Mouse (Mus musculus) naive thymus-derived CD4-positive, alpha-beta T cell, adult 2 months (primary cell): ENCODE measurements around the gene Slc25a48.

ENCODE experiments used
- DNase-seq: peaks from one replicate; pipeline ENCODE4 v3.0.0-alpha.2; 2011; ENCODE audit warnings: low read depth

The Slc25a48 gene

DNA sequence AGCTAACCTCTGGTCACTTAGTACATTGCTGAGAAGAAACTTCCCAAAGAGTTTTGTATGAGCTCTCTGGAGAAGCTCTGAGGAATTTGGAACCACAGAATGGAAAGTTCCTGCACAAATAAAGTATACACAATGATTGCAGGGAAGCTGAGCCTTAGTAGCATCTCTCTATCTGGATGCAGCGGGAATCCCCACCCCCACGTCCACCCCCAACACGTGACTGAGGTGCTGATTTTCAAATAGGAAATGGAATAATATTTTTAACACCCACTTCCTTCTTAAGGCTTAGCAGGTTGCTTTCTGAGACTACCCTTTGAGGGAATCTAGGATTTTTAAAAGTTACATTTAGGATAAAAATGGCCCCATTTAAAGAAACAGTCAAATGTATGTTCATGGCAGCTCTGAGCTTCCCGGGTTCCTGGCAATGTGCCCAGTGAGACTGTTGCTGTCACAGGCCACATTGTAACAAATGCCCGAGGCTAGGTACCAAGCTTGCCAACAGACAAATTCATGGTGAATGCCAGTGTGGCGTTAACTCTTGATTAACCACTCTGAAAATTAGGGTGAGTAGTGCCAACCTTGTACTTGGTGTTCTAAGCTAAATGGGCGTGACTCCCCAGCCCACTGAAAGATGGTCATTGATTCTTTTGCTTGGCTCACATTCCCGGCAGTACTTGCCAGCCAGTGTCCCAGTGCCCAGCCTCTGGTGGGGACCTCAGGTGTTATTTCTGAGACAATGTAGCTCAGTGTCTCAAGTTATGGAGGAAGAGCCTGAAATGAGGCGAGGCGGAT lies 11.3 kb downstream of the Slc25a48 start:
- no peak for DNase-seq

DNA sequence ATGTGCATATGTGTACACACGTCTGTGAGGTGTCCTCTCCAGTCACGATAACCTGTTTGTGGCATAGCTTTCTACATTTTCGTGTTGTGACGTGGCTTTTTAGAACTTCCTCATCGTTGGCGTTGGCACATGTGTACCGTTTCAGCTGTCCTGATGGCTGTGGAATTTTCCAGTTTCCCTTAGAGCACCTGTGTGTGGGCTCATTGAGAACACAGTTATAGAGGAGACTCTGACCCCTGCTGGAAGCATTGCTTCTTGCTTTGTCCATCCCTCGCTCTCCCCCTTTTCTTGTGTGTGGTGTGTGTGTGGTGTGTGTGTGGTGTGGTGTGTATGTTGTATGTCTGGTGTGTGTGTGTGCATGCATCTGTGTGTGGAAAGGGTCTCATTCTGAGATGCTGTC lies 11.9 kb downstream of the Slc25a48 start:
- no peak for DNase-seq

DNA sequence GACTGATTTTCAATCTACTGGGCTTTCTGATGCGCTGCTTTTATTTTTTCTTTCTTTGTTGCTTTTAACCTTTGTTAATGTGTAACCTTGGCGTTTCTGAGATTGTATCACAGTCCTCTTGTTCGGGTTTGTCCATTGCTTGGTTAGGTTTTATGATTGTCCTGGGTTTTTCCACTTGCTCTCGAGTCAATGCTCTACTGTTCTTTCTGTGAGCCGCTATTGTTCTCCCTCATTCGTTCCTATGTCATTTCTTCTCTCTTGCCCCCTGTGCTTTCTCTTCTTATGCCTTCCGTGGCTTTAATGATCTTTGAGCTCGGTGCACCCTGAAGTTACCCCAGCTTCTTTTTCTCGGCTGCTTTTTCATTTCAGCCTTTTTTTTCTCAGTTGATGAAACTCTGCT lies 19.8 kb downstream of the Slc25a48 start:
- no peak for DNase-seq

DNA sequence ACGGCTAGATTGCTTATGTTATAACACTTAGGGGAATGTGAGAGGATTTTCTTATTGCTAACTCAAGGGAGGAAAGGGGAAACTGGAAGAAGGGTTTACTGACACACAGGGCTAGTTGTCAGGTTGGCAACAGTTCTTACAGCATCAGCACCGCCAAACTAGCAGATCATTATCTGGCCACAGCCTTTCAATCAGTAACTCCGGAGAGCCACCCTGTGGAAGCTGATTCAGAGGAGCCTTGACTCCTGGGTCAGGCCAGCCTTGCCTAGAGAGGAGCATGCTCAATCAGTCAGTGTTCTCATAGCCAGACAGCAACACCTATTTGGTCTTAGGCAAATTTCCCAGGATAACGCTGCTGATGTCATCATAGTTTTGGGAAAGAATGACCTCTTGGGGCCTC lies 23.3 kb downstream of the Slc25a48 start:
- DNase-seq, result no peak

DNA sequence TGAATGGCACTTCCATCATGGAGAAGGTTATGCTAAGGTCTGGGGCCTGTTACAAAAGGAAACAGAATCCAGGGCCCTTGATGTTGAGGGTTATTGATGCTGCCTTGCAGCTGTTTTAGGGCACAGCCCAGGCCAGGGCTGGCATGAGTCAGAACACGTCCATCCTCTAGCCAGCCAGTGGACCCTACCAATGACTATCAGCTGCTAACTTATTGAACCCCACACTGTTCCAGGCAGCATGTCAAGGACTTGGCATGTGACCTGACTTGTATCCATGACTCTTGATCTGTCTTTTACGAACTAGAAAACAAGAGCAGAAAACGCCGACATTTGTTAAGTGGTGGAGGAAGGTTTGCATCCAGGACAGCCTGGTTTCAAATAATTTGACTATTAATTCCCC lies 24.6 kb downstream of the Slc25a48 start:
- DNase-seq, result no peak

DNA sequence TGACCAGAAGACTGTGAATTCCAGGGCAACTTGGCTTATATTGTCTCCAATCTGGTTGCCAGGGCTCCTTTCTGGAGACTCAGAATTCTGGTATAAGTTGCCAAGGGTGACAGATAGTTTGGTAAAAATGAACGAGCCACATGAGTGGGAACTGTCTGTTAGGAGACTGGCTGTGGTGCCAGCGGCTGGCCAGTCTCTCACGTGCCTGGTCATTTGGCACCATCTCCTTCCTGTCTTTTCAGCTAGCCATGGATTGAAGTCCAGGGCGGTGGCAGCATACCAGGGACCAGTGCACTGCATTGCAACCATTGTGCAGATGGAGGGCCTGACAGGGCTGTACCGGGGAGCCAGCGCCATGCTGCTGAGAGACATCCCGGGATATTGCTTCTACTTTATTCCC lies 25.1 kb downstream of the Slc25a48 start:
- DNase-seq, result no peak

DNA sequence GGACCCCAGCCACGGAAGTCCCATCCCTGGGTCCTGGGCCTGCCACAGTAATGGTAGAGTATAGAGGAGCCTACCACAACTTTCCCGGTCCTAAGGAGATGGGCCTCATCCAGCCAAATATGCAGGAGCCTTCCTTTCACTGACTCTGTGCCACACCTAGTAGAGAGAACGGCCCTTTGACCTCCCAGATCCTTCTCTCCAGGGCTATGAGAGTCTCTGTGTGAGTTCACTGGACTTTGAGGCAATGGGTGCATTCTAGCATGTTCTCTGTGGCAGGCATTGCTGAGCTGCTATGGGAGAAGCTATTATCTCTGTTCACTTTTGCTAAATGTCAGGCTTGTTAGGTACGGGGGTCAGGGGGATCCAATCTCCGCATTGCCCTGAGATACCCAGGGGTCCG lies 25.6 kb downstream of the Slc25a48 start:
- DNase-seq, result no peak

DNA sequence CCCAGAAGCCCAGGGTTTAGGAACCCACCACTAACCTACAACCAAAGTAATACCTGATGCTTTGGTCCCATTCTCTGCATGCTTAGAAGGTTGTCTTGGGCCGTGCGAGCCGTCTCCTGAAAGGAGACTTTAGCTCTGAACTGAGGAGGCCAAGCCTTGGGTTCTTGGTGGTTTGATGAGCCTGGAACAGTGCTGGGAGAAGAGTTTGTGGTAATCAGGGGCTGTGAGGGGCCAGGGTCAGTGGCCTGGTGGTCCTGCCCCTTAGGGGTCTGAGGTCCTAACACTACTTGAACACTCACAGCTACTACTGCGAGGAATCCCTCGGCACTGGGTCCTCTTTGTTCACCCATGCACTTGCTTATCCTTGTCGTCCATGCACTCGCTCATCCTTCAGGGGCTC lies 29.6 kb downstream of the Slc25a48 start:
- DNase-seq, result no peak

DNA sequence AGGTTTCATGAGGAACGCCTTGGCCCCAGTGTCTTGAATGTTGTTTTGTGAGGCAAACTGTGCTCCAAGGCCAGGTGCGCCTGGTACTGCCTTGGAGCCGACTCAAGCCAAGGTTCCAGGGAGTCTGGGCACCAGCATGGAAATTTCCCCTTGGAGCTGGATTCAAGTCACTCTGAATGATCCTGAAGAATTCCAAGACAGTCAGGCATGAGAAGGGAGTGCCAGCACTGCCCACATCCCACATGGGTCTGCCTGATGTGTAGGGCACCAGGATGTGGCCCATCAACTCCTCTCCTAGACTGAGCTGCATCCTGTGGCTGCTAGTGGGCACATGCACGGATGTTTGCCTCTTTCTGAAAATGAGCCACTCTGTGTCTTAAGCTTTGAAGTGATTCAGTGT lies 30.4 kb downstream of the Slc25a48 start:
- DNase-seq, result peak; percentile 53

DNA sequence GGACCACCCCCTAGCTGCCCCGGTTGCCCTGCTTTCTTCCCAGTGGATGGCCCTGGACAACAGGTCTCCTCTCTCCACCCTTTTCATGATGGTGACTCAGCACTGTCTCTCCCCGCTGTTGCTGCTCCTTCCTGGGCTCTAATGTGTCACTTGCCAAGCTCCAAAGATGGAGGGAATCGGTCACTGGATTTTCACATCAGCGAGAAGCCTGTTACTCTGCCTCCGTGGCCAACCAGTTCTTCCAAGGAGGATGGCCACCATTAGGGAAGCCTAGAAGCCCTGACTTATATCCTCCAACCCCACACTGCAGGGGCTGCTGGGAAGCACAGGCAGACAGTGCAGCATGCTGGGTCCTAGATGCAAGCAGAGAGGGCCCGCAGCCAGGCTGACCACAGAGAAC lies 33.1 kb downstream of the Slc25a48 start:
- DNase-seq, result no peak

DNA sequence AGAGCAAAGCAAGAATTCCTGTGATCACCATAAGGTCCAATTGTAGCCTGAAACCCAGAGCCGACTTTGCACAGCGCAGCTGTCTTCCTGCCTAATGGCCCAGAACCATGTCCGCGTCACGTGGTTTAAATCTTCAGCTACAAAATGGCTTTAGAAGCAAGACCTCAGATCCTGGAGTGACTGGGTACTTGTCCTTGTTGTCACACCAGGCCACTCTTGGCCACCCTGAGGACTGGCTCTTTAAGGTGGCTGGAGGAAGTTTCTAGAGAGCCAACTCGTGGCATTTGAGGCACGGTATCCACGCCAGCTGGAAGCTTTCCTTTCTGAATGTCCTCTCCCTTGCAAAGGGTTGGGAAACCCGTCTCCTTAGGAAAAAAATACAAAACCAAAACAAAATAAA lies 33.8 kb downstream of the Slc25a48 start:
- no peak for DNase-seq

DNA sequence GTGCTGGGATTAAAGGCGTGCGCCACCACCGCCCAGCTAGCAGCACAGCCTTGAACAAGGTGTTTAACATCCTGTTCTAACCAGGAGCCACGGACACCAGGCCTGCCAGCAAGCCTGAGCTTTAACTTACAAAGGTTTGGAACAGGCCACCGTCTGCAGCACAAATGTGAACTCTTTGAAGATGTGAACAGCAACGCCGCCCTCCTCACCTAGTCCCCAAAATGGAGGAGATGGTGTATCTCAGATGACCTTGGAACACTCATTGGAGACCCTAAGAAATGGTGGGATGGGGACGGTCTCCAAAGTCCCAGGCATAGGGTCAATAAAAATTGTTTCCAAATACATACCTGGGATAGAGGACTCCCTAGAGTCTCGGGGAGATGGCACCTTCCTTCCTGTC lies 34.5 kb downstream of the Slc25a48 start:
- no peak for DNase-seq

DNA sequence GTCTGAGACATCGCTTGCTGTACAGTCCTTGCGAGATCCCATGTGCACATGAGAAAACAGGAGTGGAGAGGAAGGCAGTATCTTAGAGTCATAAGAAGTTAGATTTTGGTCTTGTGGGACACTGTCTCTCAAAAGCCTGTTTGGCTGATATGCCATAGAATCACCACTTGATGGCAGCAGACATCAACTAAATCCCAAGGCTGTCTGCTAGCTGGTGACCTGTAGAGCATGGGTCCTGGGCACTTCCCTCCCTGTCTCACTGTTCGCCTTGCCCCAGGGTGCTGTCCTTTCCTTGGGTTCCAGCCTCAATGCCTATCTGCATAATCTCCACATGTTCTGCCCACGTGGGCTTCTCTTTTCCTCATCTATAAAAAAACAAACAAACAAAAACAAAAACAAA lies 37.2 kb downstream of the Slc25a48 start:
- peak; percentile 82 for DNase-seq

DNA sequence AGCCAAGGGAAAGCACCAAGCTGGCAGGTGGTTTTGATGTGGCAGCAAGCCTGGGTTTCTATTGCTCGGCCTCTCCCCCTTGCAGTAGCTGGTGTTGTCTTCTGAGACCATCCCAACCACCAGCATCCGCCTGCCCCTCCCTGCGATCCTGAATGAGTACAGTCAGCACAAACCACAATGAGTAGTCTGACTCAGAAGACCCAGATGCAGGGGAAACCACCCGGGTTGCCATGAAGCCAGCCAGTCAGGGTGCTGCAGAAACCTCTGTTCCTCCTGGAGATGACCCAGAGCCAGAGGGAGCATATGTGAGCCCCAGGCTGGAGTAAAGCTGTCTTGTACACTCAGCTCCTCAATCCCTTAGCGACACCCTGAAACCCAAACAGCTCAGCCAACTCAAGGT lies 38.6 kb downstream of the Slc25a48 start:
- peak; percentile 88 for DNase-seq

DNA sequence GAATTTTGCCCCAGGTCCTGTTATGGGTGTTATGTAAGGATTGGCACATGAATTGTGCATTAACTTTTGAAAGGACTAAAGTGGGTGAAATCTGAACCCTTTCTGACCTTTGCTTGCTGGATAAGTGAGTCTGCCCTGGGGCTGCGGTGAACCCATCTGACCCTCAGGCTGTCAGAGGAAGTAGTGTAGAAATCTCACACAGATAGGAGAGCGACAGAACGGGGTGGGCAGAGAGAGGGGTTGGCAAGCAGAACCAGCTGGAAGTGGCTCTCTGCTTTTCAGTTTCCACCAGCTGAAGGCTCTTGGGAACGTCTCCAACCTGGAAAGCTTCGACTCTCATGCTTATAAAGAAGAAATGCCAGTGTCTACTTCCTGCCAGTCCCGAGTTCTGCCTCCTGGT lies 39.1 kb downstream of the Slc25a48 start:
- no peak for DNase-seq

DNA sequence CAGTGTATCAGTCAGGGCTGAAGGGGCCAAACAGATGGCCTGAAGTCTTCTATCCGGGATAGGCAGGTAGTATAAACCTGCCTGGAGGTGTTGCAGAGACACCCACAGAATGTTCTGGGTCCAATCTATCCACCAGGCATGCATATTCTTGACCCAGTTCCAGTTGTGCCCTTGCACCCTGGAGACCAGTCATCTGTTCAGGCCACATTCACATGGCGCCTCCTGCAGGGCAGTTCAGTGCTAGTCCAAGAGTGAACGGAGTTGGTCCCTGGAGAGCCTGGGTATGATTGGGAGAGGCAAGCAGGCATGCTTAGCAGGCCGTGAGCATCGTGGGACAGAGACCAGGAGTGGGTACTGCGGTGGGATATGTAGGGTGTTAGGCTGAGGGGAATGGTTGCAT lies 39.9 kb downstream of the Slc25a48 start:
- DNase-seq, result no peak

DNA sequence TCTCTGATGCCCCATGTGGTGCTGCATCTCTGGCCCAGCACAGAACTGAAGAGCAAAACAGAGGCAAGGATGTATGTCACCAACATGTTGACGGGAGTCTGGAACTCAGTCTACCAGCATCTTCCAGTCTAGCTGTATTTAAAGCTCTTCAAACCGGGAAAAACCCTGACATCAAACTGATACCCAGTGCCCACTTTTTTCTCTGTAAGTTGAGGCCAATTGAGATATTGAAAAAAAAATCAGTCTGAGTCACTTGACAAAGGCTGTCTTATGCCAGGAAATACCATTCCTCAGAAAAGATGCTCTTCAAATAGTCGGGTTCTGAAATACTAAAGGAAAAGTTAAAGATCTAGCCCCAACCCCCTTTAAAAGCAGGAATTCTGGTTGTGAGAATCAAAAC lies 44.0 kb downstream of the Slc25a48 start, which contains the start of gene Il9:
TSS of gene Il9 (minus strand) at position 101 of the 400 bp plus-strand sequence.
- DNase-seq, result no peak

DNA sequence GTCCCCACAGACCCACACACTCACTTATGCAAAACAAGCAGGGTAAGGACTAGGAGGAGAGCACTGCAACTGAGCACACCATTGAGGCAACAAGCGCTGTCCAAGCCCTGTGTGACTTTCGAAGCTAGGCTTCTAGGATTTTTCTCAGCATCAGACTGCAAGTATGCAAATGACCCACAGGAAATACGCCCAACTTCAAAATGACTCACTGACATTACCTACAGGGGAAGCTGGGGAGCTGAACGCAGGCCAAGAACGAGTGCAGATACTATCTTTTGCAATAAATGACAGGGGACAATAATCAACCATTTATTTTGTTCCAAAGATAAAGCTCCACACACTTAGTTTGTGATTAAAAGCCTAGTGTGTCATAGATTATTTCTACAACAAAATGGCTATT lies 49.9 kb downstream of the Slc25a48 start:
- DNase-seq, result no peak

DNA sequence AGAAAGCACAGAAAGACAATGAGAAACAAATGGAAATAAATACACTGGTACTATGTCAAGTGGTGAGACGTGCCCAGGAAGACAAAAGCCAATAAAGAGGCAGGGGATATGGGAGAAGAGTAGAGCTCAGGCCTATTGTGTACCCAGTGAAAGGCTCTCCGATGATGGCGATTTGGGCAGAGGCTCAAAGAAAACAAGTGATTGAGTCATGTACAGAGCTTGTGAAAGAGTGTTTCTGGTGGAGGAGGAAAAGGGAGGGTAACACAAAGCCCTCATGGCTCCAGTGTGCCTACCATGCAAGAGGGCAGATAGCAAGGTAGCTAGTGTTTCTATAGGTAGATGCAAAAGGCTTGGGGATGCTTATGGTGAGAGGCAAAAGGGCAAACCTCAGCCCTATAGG lies 56.3 kb downstream of the Slc25a48 start:
- DNase-seq, result no peak

DNA sequence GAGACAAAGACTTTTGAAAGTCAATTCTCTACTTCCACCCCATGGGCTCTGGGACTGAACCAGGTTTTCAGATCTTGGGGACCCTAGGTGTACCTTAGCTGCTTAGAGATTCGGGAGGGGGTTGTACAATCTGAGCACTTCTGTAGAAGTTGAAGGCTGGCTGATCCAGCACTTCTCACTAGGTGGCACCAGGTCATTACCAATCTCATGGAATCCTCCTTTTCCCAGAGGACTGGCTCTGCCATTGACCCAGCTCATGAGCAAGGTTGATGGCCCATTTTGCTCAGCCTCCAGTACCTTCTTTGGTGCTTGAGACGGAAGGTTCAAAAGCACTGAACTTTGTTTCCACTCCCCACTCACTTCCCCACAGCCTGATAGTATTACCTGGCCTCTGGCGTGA lies 62.0 kb downstream of the Slc25a48 start:
- DNase-seq, result no peak

DNA sequence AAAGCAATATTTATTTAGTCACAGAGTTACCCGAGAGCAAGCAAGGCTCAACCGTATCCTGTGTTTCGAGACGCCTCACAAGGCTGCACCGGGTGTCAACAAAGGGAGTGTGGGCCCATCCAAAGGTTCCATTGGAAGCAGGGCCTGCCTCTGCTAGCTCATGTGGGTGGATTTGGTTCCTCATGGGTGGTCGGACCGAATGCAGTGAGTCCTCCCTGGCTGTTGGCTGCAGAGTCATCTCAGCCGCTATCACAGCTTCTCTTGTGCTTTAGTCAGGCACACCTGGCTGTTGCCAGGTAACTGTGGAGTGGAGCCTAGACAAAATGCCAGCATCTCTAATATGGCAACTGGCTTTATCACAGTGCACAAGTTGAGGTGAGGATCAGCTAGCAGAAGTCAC lies 62.5 kb downstream of the Slc25a48 start:
- no peak for DNase-seq

DNA sequence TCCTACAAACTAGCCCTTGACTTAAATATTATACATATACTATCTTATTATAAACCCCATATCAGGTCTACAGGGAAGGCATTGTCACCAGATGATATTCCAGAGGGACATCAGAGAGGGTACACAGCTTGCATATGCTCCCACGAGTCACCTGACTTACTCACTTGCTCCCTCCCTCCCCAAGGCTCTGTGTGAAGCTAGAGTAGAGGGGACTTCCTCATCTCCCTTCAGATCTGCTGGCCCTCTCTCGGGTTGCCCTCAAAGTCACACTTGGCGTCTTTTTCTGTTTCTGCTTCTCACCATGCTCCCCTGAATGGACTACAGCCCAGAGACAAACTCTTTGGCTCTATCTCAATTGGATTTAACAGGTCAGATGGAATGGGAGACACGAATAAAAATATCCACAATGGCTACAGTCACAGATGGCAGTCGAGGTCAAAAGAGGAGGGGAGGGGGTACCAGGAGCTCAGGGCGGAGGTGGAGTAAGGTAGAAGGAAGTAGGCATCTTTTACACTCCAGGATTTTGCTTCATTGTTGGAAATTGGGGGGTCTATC lies 63.8 kb downstream of the Slc25a48 start:
- no peak for DNase-seq

DNA sequence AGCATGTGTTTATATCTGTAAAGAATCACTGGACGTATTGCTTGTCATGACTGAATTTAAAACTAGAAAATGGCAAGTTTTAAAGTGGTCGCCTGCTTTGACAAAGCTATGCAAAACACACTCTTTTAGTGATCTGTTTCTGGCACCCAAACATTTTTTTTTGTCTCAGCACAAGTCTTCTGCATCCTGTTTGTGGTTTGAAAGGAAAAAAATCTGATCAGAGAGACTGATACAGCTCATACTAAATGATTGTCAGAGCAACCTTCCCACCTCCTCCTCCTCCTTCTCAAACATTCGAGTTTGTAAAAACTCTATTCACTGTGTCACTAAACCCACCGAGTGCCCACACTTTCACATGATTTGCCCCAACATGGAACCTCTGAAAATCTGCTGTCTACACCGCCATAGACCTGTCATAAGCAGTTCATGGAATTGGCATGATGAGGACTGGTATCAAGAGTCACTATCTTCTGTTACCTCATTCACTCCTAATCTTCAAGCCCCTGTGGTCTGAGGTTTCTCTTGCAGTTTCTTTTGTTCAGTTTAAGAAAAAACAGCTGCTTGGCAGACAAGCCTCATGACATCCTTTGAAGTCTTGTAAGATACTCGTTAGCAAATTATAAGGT lies 68.8 kb downstream of the Slc25a48 start:
- peak; percentile 88 for DNase-seq

DNA sequence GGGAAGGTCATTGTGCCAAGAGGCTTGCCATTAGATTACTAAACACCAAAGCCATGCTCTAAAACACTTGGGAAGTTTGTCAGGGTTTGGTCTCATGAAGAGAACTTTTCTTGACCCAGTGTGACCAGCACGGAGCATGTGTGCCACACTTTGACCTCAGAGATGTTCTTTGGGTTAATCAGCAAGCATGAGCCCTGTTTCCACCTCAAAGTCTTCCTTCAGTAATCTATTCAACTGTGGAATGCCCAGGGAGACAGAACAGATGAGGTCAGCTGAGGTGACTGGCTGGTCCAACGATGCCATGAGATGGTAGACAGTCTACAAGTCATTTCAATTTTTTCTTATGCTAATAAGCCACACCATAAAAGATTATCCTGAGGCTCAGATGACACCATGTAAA lies 71.6 kb downstream of the Slc25a48 start:
- no peak for DNase-seq
